Mouse (Mus musculus): ENCODE measurements around the gene Grin2a.

DNA sequence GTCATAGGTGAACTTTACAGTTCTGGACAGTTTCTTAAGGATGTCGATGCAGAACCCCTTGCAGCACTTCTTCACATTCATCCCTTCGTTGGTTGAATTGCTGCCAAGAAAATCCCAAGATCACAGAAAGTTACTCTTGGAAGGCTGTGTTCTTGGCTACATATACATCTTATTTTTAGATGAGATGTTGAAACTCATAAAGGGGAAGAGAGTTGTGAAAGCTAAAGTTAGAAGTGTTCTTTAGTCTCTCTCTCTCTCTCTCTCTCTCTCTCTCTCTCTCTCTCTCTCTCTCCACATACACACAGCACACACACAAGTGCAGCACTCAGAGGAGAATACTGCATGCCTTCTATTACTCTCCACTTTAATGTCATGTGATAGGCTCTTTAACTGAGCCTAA is 331.9 kb downstream of the Grin2a start:
- TF ChIP-seq CTCF (IDR thresholded peaks at IDR 0.05; ENCODE audit: low read depth, low read length) (no peak), POLR2A (IDR thresholded peaks at IDR 0.05; ENCODE audit: extremely low read depth, insufficient read depth, low read length) (no peak)

Measured in liver, adult 2 months (tissue).